Mouse (Mus musculus) cerebellum, adult 9-10 months (tissue): ENCODE results near the gene Cd300lf.

Experiments
- DNase-seq: peaks from one replicate; pipeline ENCODE4 v3.0.0; 2022

The Cd300lf gene

DNA sequence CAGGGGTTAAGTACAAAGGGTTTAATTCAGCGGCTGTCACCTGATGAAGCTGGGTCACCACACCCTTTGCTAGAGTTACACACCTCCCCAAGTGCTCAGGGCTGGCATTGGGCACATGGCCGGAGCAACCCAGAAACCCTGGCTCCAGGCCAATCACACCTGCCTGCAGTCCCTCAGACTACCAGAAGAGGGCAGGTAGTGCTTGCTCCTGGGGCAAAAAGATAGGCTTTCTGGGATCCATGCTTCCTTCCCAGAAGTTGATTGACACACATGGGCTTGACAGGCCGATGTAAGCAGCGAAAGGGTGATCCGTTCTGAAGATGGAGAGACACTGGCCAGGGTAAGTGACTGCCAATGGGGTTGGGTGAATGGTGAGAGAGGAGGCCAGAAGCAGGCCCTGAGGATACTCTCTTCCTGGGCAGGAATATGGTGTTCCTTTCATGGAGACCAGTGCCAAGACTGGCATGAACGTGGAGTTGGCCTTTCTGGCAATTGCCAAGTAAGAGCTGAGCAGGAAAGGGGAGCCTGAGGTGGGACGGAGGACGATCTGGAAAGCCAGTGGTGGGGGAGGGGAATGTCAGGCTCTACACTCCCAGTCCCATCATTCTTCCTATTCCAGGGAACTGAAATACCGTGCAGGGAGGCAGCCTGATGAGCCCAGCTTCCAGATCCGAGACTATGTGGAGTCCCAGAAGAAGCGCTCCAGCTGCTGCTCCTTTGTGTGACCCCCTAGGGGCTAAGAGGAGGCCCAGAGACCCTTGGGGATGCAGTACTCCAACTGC lies 26.4 kb upstream of the Cd300lf start:
- peak; percentile 95 for DNase-seq

DNA sequence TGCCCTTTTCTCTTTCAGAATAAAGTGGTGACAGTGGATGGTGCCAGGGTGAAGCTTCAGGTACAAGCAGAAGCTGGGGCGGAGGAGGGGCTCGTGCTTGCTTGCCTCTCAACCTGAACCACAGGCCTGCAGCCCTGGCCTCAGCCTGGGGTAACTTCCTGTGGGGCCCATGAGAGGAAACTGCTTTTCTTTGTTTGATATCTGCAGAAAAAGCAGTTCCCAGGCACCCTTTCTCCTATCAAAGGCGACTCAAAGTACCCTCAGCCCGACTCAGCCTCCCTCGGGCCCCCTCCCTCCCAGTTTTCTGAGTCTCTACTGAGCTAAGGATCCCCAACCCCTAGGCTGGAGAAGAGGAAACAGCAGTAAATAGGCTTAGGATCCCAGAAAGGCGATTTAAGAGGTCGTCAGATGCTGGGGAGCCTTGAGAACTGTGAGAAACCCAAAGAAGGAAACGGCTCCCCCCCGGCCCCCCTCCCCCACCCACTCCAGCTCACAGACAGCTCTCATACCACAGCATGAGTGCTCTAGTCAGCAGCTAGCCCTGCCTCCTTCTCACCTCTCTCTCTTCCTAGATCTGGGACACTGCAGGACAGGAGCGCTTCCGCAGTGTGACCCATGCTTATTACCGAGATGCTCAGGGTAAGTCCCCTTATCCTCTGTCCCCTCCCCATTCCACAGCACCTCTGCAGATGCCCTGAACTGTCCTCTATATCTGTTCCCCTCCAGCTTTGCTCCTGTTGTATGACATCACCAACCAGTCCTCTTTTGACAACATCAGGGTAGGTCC lies 24.3 kb upstream of the Cd300lf start:
- peak; percentile 34 for DNase-seq

DNA sequence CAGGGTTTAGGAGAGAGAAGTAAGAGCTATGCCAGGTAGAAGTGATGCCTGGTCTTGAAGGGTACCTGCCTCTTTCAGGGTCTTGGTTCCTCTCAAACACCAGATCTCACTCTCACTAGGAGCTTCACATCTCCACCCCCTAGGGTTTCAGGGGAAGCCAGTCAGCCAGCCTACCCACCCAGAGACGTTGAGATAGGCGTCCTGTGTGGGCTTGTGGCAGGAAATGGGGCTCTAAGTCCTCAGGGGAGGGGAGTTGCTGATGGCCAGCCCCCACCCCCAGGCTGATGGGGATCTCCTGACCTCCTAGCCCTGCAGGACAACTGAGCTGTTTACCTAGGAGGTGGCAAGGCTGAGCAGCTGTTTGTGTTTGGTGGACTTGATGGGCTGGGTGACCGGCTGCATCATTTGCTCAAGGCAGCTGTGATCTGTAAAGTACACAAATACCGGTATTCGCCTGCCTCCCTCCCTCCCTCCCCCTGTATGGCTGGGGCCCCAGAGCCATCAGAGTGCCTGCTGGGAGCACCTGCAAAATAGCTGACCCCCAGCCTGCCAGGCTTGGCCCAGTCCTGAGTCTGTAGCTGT lies 21.4 kb upstream of the Cd300lf start:
- DNase-seq = peak; percentile 26

DNA sequence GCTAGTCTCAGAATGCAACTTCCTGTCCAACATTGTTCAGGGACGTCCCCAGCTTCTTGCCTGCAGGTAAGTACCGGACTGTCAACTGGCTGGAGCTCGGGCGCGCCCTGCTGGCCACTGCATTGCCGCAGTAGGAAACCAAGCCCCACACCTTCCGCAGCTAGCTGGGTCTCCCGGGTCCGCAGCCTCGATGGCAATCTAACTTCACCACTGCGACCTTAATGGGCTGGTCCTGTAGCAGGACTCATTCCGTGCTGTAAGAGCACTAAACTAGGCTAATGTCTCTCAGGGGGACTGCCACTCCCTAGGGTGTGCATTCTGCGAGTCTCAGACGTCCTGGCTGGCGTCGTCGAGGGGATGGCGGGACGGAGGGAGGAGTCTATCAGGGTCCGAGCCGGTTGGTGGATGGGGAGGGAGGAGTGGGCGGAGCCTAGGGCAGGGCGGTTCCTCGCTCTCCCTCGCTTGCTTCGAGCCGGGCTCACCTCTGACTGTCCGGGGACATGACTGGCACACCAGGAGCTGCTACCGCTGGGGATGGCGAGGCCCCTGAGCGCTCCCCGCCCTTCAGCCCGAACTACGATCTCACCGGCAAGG lies 20.0 kb upstream of the Cd300lf start:
- peak; percentile 84 for DNase-seq

DNA sequence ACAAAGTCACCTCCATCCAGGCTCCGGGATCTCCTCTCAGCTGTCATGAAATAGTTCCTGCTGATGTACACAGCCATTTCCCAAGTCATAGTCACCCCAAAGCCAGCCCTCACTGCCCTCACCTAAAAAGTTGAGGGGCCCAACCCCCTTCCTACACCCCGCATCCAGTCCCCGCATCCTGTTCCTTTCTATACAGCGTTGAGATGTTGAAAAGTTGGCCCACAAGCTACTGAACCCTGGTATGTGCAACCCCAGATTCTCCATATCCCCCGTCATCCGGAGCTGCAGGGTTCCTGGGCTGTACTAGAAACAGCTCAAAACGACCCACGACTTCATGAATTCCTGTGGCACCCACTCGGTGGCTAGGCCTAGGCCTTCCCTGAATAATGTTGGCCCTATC lies 19.3 kb upstream of the Cd300lf start:
- DNase-seq = no peak

DNA sequence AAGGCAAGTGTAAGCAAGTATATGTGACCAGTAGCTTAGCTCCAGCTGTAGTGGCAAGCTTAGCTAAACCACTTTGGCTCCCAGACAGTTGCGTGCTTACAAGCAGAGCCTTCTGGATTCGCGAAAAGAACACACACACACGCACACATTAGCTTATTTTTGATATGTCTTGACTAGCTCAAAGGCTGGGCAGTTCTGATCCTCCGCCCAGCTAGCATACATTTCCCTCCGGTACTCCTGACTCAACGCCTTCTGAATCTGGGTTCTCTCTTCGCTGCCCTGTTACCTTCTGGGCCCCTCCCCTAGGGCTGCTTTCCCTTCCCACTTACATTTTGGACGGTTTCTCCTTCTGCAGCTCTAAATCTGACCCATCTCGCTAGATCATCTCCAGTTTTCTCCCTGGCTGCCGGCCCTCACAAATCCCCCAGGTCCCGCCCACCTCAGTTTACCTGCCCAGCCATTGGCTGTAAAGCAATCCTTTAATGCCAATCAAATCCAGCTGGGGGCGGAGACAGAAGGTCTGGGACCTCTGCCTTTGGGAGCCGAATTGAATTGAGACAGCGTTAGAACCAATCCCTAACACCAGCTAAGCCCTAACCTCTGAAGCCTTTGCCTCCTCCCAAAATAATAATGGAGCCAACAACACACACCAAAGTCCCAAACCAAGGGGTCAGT lies 18.1 kb upstream of the Cd300lf start:
- DNase-seq = peak; percentile 87

DNA sequence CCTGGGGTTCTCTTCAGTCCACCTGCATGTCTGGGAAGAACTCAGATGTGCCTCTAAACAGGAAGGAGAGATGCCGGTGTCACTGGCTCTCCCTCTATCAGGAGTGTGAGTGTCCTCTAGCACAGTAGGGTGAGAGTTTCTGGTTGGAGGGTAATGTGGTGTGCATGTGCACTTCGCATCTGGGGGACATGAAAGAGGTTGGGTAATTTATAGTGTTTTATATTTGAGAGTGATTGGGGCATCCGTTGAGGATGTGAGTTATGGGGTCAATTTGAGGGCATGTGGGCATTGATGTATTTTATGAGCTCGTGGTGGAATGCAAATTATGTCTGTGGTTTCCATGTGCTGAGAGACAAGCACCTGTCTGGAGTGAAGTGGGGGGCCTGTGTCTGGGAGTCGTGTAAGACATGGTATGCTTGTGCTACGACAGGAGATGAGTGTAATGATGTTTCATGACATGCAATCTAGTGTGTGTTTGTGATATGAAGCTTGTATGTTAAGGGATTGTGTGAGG lies 17.0 kb upstream of the Cd300lf start:
- DNase-seq = no peak

DNA sequence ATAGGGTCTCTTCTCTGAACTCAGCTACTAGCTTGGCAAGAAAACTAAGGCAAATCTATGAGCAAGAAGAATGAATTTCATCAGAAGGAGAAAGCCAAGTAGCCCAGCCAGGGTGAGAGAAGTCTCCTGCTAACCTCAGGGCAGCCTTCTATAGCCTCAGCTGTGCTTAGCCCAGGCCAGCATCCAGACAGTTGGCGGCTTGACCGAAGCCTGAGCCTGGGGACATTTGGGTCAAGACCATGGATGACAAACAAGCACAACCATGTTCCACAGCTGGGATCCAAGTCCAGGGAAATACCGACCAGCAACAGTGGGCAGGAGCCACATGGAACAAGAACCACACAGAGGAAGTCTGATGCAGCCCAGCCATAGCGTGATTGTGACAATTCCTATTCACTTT lies 14.0 kb upstream of the Cd300lf start:
- no peak for DNase-seq

DNA sequence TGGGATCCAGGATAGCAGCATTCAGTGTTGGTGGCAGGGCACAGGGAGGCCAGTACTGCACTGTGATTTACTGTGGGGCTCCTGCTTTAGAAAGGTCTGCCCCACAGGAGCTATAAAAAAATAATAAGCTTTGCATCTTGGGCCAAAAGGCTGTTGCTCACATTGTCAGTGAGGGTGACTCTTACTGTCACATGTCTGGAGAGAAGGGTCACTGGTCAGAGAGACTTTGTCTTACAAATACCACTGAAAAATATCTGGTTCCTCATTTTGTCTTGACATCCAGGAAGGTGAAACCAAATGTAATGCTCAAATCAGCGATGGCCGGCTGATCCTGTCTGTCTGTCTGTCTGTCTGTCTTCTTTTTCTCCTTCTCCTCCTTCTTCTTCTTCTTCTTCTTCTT lies 8.2 kb upstream of the Cd300lf start:
- no peak for DNase-seq

DNA sequence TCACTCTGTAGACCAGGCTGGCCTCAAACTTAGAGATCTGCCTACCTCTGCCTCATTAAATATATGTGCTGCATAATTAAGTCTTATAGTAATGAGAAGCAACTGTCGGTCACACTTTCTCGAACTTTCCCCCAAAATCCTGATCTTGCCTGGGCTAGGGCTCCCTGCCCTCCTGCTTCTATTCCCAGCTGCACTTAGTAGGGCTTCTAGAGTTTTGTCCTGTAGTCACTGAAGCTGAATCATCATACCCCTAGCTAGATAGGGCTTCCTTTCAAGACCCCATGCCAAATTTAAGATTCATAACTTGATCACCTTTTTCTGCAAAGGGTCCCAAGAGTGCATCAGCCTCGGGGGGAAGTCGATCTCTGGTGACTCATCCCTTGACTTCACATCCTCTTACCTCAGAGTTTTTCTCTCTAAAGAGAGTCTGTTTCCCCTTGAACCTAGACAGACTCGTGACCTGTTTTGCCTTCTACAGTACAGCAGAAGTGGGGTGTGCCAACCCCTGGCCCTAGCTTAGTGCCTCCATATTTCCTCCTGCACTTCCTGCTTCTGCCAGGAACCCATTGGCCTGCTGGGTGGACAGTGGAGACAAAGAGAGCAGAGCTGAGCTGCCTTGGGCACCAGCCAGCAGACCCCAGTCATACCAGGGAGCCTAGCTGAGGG lies 4.9 kb upstream of the Cd300lf start:
- DNase-seq = no peak

DNA sequence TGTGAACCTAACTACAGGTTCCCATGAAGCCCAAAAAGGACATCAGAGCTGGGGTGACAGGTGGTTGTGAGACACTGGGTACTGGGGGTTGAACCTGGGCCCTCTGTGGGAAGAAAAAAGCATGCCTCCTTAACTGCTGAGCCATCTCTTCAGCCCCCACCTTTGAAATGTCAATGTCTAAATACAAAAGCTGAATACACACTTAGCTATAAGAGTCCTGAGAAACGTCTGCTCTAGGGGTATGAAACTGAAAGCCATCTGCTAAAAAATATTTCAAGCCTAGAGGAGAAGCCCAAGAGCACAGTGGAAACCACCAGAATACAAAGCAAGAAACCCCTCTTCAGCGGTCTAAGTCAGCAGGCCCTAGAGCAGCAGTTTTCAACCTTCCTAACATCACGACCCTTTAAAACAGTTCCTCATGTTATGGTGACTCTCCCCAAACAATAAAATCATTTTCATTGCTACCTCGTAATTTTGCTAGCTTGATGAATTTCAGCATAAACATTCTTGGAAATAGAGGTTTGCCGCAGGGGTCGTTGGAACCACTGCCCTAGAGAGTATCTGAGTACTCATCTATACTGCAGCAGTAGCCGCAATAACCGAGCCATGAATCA lies 1.9 kb downstream of the Cd300lf start:
- no peak for DNase-seq

DNA sequence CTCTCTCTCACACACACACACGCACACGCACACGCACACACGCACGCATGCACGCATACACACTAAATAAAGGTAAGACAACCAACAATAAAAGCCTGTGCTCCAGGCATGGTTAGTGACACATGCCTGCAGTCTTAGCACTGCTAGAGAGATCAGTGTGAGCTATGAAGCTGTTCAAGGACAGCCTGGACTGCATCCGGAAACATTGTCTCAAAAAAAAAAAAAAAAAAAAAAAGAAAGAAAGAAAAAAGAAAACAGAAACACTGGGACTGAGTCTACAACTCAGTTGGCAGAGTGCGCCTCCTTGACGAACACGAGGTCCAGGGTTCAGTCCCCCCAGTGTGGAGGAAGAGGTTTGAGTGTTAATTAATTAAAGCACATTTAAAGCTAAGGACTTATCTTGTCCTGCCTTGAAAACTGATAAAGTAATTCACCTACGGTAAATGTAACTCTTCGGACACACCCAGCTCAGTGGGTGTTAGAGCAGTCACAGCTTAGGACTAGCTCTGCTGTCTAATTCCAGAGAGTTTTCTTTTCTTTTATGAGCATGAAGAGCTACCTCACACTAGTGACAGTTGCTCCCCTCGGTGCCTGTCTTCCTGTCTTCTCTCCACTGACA lies 4.2 kb downstream of the Cd300lf start:
- DNase-seq = no peak

DNA sequence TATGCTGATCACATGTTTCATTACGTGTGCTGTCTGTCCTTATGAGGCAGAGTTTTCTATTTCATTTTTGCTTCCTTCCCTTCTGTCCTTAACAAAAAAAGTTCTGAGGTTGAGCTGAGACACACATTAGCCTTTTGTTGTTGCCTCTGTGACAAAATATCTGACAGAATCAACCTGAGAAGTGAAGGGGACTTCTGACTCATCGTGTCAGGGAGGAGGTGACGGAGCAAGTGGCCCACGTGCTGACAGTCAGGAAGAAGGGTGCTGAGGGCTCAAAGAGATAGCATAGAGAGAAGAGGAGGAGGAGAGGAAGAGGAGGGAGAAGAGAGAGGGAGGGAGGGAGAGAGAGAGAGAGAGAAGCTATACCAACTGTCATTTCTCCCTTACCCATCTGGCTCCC lies 5.3 kb downstream of the Cd300lf start:
- DNase-seq = no peak

DNA sequence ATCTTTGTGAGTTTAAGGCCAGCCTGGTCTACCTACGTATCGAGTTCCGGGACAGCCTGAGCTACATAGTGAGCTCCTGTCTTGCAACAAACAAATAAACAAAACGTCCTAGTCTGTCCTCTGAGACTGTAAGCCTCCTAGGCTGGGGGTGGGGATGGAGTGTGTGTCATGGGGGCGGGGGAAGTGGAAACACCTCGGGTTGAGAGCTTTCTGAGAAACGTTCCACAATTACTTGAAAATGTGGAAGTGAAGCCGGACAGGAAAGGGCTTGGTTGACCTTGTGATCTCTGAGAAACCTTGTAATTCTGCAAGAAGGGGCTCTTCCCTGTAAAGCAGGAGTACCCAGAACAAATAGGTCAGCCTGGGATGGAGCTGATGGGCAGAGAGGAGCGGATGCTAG lies 14.4 kb downstream of the Cd300lf start:
- no peak for DNase-seq

DNA sequence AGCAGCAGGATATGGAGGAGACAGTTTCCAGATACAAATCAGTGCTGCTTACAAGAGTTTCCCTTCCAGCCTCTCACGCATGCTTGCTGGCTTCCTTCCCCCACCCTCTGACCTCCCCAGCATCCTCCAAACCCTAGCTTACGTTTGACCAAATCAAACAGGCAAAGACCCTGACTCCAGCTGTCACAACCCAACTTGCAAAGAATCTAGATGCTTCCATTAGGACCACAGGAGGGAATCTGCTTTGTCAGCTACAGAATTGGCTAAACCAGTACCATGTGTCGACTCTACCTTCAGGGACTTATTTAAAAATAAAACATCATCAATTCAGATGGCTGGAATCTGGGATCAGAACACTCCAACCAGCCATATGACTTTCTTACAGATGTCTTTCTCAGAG lies 21.6 kb downstream of the Cd300lf start:
- DNase-seq = no peak

DNA sequence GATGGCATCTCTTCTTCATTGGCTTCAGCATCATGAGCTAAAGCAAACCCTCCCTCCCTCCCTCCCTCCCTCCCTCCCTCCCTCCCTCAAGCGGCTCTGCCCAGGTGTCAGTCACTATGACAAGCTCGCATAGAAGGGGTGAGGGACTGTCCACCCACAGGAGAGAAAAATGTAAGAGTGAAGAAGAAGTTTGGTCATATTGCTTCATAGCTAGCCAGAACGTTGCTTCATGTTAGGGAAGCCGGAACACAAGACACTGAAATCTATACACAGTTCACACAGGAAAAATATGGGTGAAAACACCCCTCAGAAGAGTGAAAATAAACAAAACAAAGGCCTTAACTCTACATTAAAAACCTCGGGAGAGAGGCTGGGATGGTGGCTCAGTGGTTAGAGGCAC lies 23.5 kb downstream of the Cd300lf start:
- no peak for DNase-seq

DNA sequence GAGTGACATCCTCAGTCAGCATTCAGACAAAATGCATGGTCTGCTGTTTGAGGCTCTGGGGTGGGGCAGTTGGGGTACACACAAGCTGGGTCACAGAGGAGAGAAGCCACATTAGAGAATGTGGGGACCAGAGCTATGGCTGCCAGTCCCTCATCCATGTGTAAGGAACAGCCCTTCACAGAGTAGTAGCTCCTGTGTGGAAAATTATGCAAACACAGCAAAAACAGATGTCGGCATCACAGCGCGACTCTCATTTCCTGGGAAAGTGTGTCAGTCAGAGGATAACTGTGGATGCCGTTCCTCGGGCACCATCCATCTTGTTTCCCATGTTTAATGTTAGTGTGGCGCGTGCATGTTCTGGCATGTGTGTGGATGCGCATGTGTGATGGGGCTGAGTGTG lies 25.6 kb downstream of the Cd300lf start:
- no peak for DNase-seq

DNA sequence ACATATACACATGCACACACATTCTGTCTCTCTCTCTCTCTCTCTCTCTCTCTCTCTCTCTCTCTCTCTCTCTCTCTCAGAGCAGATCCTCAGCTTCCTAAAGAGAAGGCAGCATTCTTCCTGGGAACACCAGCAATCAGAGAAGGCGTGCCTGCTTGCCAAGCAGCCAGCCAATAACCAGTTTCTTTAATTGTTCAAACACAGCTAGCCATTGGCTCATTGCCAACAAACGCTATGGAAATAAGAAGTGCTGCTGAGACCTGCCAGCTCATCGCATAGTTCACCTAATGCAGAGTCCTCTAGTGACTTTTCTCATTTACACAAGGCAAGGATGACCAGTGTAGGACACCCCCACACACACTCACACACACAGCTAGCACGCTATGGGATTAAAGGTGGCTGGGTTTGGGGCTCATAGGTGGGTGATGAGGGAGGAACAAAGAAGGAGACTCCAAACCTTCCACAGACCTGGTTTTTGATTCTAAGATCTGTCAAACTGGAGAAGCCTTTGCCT lies 26.3 kb downstream of the Cd300lf start:
- DNase-seq = no peak

DNA sequence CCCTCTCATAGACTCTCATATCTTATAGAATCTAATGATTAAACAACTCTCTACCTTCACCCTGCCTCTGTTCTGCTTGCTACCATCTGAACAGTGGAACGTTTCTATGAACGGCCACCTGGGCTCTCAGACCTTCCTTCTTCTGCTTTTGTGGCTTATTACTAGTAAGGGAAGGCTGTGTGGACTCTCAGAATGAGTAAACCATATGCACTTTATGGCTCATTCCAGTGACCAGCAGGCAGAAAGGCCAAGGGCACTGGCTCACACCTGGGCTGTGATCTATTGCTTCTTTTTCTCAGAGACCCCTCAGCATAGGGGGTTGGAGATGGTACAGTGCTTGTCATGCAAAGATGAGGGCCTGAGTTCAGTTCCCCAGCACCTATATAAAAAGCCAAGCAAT lies 27.2 kb downstream of the Cd300lf start:
- DNase-seq = no peak

DNA sequence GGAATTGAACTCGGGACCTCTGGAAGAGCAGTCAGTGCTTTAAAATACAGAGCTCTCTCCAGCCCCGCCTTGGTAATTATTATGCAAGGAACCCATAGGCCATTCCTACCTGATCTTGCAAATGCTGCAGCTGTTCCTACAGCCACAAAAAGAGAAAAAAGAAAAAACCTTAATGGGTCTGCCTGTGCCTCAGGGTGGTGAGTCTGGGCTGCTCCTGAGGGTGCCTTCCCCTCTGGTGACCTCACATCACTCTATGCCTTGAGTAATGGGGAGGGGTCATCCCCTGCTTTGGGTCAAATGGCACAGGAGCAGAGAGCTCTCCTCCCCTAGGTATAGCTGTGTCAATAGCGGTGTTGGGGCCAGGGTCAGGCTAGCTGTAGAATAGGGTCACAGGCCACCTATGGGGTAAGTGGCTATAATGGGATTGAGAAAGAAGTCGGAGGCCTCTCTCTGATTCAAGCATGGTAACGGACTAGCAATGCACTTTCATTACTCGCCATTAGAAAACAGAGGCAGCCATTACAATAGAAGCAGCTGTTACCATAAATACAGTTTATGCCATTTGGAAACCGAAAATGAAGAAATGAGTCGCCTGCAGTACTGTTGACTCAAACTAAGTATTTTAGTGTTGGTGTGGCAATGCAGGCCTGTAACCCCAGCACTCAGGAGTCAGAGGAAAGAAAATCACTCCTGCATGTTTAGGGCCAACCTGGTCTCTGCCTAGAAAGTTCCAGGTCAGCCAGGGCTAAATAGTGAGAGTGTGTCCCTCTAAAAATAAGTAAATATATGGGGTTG lies 28.8 kb downstream of the Cd300lf start:
- no peak for DNase-seq
